Mouse (Mus musculus) layer of hippocampus, adult 2 months (tissue): ENCODE measurements around the gene Aaas. TPM values are rescaled to one million over a fixed set of nuclear protein-coding genes. Genes with fewer than 3 reads are reported as not detected.

Experiments used
- DNase-seq, 2 experiments: peaks; one replicate each; pipeline ENCODE4 v3.0.0; 2022; ENCODE audit warnings: low spot score in 2 of 2
- H3K27ac ChIP-seq: fragments of 200-600 bp; 2 replicates; pipeline ENCODE4 v1.8.1; 2022
- H3K4me3 ChIP-seq: fragments of 200-600 bp; 2 replicates; pipeline ENCODE4 v1.8.1; 2022; ENCODE audit warnings: mild to moderate bottlenecking
- CTCF ChIP-seq: fragments of 200-600 bp; conservative IDR thresholded peaks from 2 replicates; pipeline ENCODE4 v1.8.1; 2022; ENCODE audit warnings: antibody characterized with exemption, mild to moderate bottlenecking, moderate library complexity
- total RNA-seq, 2 experiments: library from RNA; stranded (reverse); gene quantifications; 2 replicates each; pipeline ENCODE4 v1.2.3; 2021

Gene Aaas
- total RNA-seq, 2 experiments from 2014 or later, result 24.5 to 26.5 TPM

- H3K27ac ChIP-seq, result peak overlapping the region; percentile 28; the same call in 1 of the 2 replicates
- no peak overlapping the region for H3K4me3 ChIP-seq
- no peak for TF ChIP-seq CTCF
- no peak for DNase-seq
Observed at GRCm38 (mm10) chr15:102315292-102315691, 35.3 kb downstream of the Aaas start.

- no peak for DNase-seq
- no peak overlapping the region for H3K27ac ChIP-seq
- no peak for TF ChIP-seq CTCF
- no peak overlapping the region for H3K4me3 ChIP-seq
Observed at GRCm38 (mm10) chr15:102311489-102311888, 39.1 kb downstream of the Aaas start.

- DNase-seq, result peak in 1 of 2 experiments; percentile 46
Observed at GRCm38 (mm10) chr15:102310074-102310845, 40.3 kb downstream of the Aaas start.

GRCm38 (mm10) chr15:102308717-102309116 lies 41.9 kb downstream of the Aaas start:
- H3K4me3 ChIP-seq, result no peak overlapping the region
- no peak for DNase-seq
- no peak for TF ChIP-seq CTCF
- no peak overlapping the region for H3K27ac ChIP-seq

More at GRCm38 (mm10) chr15:102310074-102310845, 40.3 kb downstream of the Aaas start:
- Histone ChIP-seq H3K4me3 (no peak overlapping the region), H3K27ac (no peak overlapping the region; the same call in 1 of the 2 replicates)
- no peak for TF ChIP-seq CTCF

GRCm38 (mm10) chr15:102302542-102302941 lies 48.0 kb downstream of the Aaas start:
- Histone ChIP-seq H3K27ac (no peak overlapping the region), H3K4me3 (no peak overlapping the region)
- DNase-seq, result no peak
- no peak for TF ChIP-seq CTCF

- no peak for TF ChIP-seq CTCF
Observed at GRCm38 (mm10) chr15:102296368-102297006, 54.1 kb downstream of the Aaas start.

GRCm38 (mm10) chr15:102295633-102296367 lies 54.8 kb downstream of the Aaas start, which contains the start of gene Espl1:
Gene Espl1 (plus strand): TSS chr15:102296266.
- peak within 1 kb of the TSS; percentile 85 for H3K27ac ChIP-seq
- peak within 1 kb of the TSS; percentile 75 for H3K4me3 ChIP-seq
- TF ChIP-seq CTCF, result no peak; the same call in 1 of the 2 replicates
- DNase-seq, result peak; percentile 91 to 93

More at GRCm38 (mm10) chr15:102296368-102297006, 54.1 kb downstream of the Aaas start:
- no peak for DNase-seq
- H3K27ac ChIP-seq, result no peak overlapping the region
- H3K4me3 ChIP-seq, result peak overlapping the region; percentile 75

Other genes starting within 250 kb of the Aaas start
- 100 to 1,000 TPM; 151 to 155 TPM for gene Spryd3, start 214.5 kb downstream of the Aaas start, total RNA-seq
- gene Igfbp6, start 206.4 kb downstream of the Aaas start, total RNA-seq, result 1 to 10 TPM; 6.9 to 7.7 TPM
- gene Soat2, start 200.2 kb downstream of the Aaas start, total RNA-seq, result not detected
- gene Zfp740, start 147.5 kb downstream of the Aaas start, total RNA-seq, result 10 to 100 TPM; 68.3 to 76.5 TPM
- 10 to 100 TPM; 39.5 to 40.4 TPM for gene Csad, start 146.0 kb downstream of the Aaas start, total RNA-seq
- 1 to 10 TPM; 1.0 to 3.9 TPM for gene Itgb7, start 118.8 kb downstream of the Aaas start, total RNA-seq
- 10 to 100 TPM; 12.2 to 14.1 TPM for gene Rarg, start 93.3 kb downstream of the Aaas start, total RNA-seq
- not detected for gene Gm9918, start 80.2 kb downstream of the Aaas start, total RNA-seq
- gene Mfsd5, start 71.3 kb downstream of the Aaas start, total RNA-seq, result 10 to 100 TPM; 34.2 to 40.9 TPM
- 1 to 10 TPM; 1.7 to 2.1 TPM for gene Espl1, start 54.5 kb downstream of the Aaas start, total RNA-seq
- 100 to 1,000 TPM; 433 to 437 TPM for gene Pfdn5, start 24.7 kb downstream of the Aaas start, total RNA-seq
- 10 to 100 TPM; 61.0 to 70.2 TPM for gene Myg1, start 19.1 kb downstream of the Aaas start, total RNA-seq
- gene Sp7, start 16.4 kb upstream of the Aaas start, total RNA-seq, result under 1 TPM; 0.32 to 0.49 TPM
- 10 to 100 TPM; 23.1 to 33.0 TPM for gene Sp1, start 55.4 kb upstream of the Aaas start, total RNA-seq
- gene Amhr2, start 94.6 kb upstream of the Aaas start, total RNA-seq, result 1 to 10 TPM in 1 of 2 experiments, under 1 TPM in 1; 0.66 to 1.2 TPM
- 10 to 100 TPM; 40.2 to 42.7 TPM for gene Prr13, start 108.3 kb upstream of the Aaas start, total RNA-seq
- gene Pcbp2, start 119.8 kb upstream of the Aaas start, total RNA-seq, result 100 to 1,000 TPM; 496 to 505 TPM
- not detected for gene Gm10337, start 153.0 kb upstream of the Aaas start, total RNA-seq
- gene Map3k12, start 166.3 kb upstream of the Aaas start, total RNA-seq, result 10 to 100 TPM; 95.0 to 99.9 TPM
- gene Tarbp2, start 167.4 kb upstream of the Aaas start, total RNA-seq, result 10 to 100 TPM; 36.2 to 37.7 TPM
- 1 to 10 TPM; 5.5 TPM for gene Npff, start 174.2 kb upstream of the Aaas start, total RNA-seq